In genomic region chr3:130689630-130690029, GRCm38 (mm10) we compare ENCODE assay signal across 8 mouse cellular contexts. TPM values are rescaled to one million over a fixed set of nuclear protein-coding genes. Genes with fewer than 3 reads are reported as not detected.
DNase-seq lines count a peak whose midpoint lies in the region; ATAC-seq and TF ChIP-seq lines count a peak whose summit lies in the region.

No protein-coding gene starts in this region.

- no peak overlapping the region for H3K4me3 ChIP-seq in bone marrow macrophage, adult 2 months (ENCODE audit: insufficient read depth, low read length)
- H3K4me3 ChIP-seq in forebrain, embryonic 10.5 days: no peak overlapping the region
- no peak overlapping the region for H3K4me3 ChIP-seq in hindbrain, embryonic 11.5 days (ENCODE audit: low read depth, low read length)

- peak; percentile 35; the same call in 1 of the 2 replicates for TF ChIP-seq CTCF in bone marrow macrophage, adult 2 months (IDR thresholded peaks at IDR 0.05; ENCODE audit: low read depth, low read length)

- no peaks in the 10 kb centered on the region for H3K9me3 ChIP-seq in forebrain, embryonic 10.5 days
- no peaks in the 10 kb centered on the region for H3K9me3 ChIP-seq in hindbrain, embryonic 11.5 days (ENCODE audit: control insufficient read depth, low read length)

- no peaks in the 10 kb centered on the region for H3K27me3 ChIP-seq in forebrain, embryonic 10.5 days (ENCODE audit: poor library complexity, severe bottlenecking)
- H3K27me3 ChIP-seq in hindbrain, embryonic 11.5 days (ENCODE audit: control insufficient read depth, insufficient read depth, low read length): no peaks in the 10 kb centered on the region

- H3K9ac ChIP-seq in hindbrain, embryonic 11.5 days (ENCODE audit: low read depth, low read length): no peak overlapping the region

- H3K4me1 ChIP-seq in bone marrow macrophage, adult 2 months (ENCODE audit: control insufficient read depth, insufficient read depth, low read length): no peaks in the 10 kb centered on the region
- peaks cover 8% of the 10 kb centered on the region for H3K4me1 ChIP-seq in forebrain, embryonic 10.5 days
- H3K4me1 ChIP-seq in hindbrain, embryonic 11.5 days (replicated peaks; ENCODE audit: control insufficient read depth, insufficient read depth, low read length): peaks cover 5% of the 10 kb centered on the region

- H3K4me2 ChIP-seq in hindbrain, embryonic 11.5 days (replicated peaks; ENCODE audit: low read depth, low read length): no peak overlapping the region

- WGBS in forebrain, embryonic 10.5 days: 29% methylated on average over 12 of the region's 12 CpGs
- 29% methylated on average over 12 of the region's 12 CpGs for WGBS in hindbrain, embryonic 11.5 days

- no peak for TF ChIP-seq POLR2A in bone marrow macrophage, adult 2 months (IDR thresholded peaks at IDR 0.05; ENCODE audit: borderline replicate concordance, low read depth, low read length)

- peak; percentile 51; the same call in 1 of the 2 replicates for ATAC-seq in hindbrain, embryonic 11.5 days (ENCODE audit: low FRiP score)

- no peak overlapping the region for H3K27ac ChIP-seq in bone marrow macrophage, adult 2 months (ENCODE audit: insufficient read depth, low read depth, low read length)
- H3K27ac ChIP-seq in forebrain, embryonic 10.5 days: no peak overlapping the region
- no peak overlapping the region for H3K27ac ChIP-seq in hindbrain, embryonic 11.5 days (ENCODE audit: low read depth, low read length)

- peaks cover 5% of the 10 kb centered on the region for H3K36me3 ChIP-seq in forebrain, embryonic 10.5 days (replicated peaks)
- H3K36me3 ChIP-seq in hindbrain, embryonic 11.5 days (ENCODE audit: control insufficient read depth, insufficient read depth, low read length): peaks cover under 1% of the 10 kb centered on the region; the same call in 1 of the 2 replicates

- peak; percentile 86 for DNase-seq in ES-CJ7 (ENCODE audit: low read depth, low spot score)
- DNase-seq in forebrain, embryonic 10.5 days (ENCODE audit: extremely low spot score, low spot score): peak; percentile 81
- peak; percentile 87 for DNase-seq in hindbrain, embryonic 11.5 days (ENCODE audit: low spot score)
- DNase-seq in layer of hippocampus, postnatal 25 days (ENCODE audit: extremely low spot score in 1 of 2, low spot score in 1 of 2): peak; percentile 75 to 98
- peak; percentile 84 for DNase-seq in lung, postnatal 14 days
- DNase-seq in retina, postnatal 7 days (ENCODE audit: low read depth, low spot score): peak; percentile 74
- DNase-seq in urinary bladder, postnatal 10 days (ENCODE audit: low spot score): peak; percentile 39

RNA-seq across cellular contexts. Expression of gene Ostc, which starts 19.6 kb away (rescaled TPM):
- polyA plus RNA-seq in bone marrow macrophage, adult 2 months (2012; ENCODE audit: insufficient read depth, insufficient read length, missing spikeins): 97.7 and 104 TPM in 2 replicates
- polyA plus RNA-seq in forebrain, embryonic 10.5 days (2016; fragmentation: Nextera tagmentation; extraction: Ambion mirVana): 330 TPM in 2 replicates
- 327 and 331 TPM in 2 replicates for polyA plus RNA-seq in hindbrain, embryonic 11.5 days (2014; fragmentation: Nextera tagmentation; extraction: Ambion mirVana)
- 10 to 100 TPM; 69.0 to 69.1 TPM for total RNA-seq in layer of hippocampus, postnatal 25 days (2021)

RNA-seq across cellular contexts. Expression of gene Rpl34, which starts 40.6 kb away (rescaled TPM):
- polyA plus RNA-seq in bone marrow macrophage, adult 2 months (2012; ENCODE audit: insufficient read depth, insufficient read length, missing spikeins): 1,114 and 1,261 TPM in 2 replicates
- polyA plus RNA-seq in forebrain, embryonic 10.5 days (2016; fragmentation: Nextera tagmentation; extraction: Ambion mirVana): 923 and 949 TPM in 2 replicates
- polyA plus RNA-seq in hindbrain, embryonic 11.5 days (2014; fragmentation: Nextera tagmentation; extraction: Ambion mirVana): 669 and 690 TPM in 2 replicates
- 100 to 1,000 TPM; 320 to 338 TPM for total RNA-seq in layer of hippocampus, postnatal 25 days (2021)
